Mouse (Mus musculus) myocyte (in vitro differentiated cells): ENCODE results near the gene Abca2.

ENCODE experiments used
- CEBPB ChIP-seq: IDR thresholded peaks from 2 replicates; pipeline ENCODE4 v1.6.1; 2011; ENCODE audit warnings: mild to moderate bottlenecking, moderate library complexity; ENCODE audit not compliant: poor library complexity, insufficient read depth, severe bottlenecking
- E2F4 ChIP-seq: IDR thresholded peaks from one replicate; pipeline ENCODE4 v1.6.1; 2011; ENCODE audit warnings: mild to moderate bottlenecking, control low read depth, moderate library complexity; ENCODE audit not compliant: insufficient read depth
- MAX ChIP-seq: IDR thresholded peaks from one replicate; pipeline ENCODE4 v1.6.1; 2011; ENCODE audit warnings: low read depth, mild to moderate bottlenecking, control low read depth
- MYOD1 ChIP-seq, 3 experiments: IDR thresholded peaks; one replicate each; pipeline ENCODE4 v1.6.1; 2011; ENCODE audit warnings: control low read depth in 2 of 3, low read depth in 2 of 3, mild to moderate bottlenecking in 2 of 3, moderate library complexity in 1 of 3; ENCODE audit not compliant: insufficient read length in 2 of 3, control insufficient read depth in 1 of 3
- MYOG ChIP-seq, 3 experiments: IDR thresholded peaks; one replicate each; pipeline ENCODE4 v1.6.1; 2011; ENCODE audit warnings: control low read depth in 2 of 3, low read depth in 2 of 3, mild to moderate bottlenecking in 2 of 3; ENCODE audit not compliant: insufficient read length in 2 of 3, control insufficient read depth in 1 of 3, insufficient read depth in 1 of 3
- POLR2A ChIP-seq: IDR thresholded peaks from one replicate; pipeline ENCODE4 v1.6.1; 2011; ENCODE audit warnings: low read depth, mild to moderate bottlenecking, control low read depth, moderate library complexity; ENCODE audit not compliant: insufficient read length
- POLR2AphosphoS2 ChIP-seq: IDR thresholded peaks from one replicate; pipeline ENCODE4 v1.6.1; 2011; ENCODE audit warnings: low read depth, control low read depth; ENCODE audit not compliant: insufficient read length
- REST ChIP-seq: IDR thresholded peaks from one replicate; pipeline ENCODE4 v1.6.1; 2011; ENCODE audit warnings: mild to moderate bottlenecking, control low read depth, moderate library complexity; ENCODE audit not compliant: insufficient read depth, insufficient read length
- TCF12 ChIP-seq: IDR thresholded peaks from one replicate; pipeline ENCODE4 v1.6.1; 2011; ENCODE audit warnings: mild to moderate bottlenecking, control low read depth; ENCODE audit not compliant: poor library complexity, insufficient read depth, severe bottlenecking
- USF1 ChIP-seq: IDR thresholded peaks from one replicate; pipeline ENCODE4 v1.6.1; 2011; ENCODE audit warnings: low read depth, mild to moderate bottlenecking, control low read depth, moderate library complexity

DNA sequence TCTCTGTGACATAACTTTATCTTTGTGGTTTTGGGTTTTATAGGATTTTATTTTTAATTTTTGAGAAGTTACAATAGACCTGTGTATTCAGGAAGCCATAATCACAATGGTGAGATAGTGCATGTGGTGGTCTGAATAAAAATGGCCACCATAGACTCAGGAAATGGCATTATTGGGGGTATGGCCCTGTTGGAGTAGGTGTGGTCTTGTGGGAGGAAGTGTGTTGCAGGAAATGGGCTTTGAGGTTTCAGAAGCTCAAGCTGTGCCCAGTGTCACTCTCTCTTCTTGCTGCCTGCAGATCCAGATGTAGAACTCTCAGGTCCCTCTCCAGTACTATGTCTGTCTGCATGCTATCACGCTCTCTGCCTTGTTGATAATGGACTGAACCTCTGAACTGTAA lies 52.0 kb downstream of the Abca2 start:
- TF ChIP-seq POLR2AphosphoS2 = no peak
- no peak for TF ChIP-seq MYOG (IDR thresholded peaks at IDR 0.05; ENCODE audit: control insufficient read depth in 1 of 3, insufficient read depth in 1 of 3, insufficient read length in 2 of 3, low read depth in 2 of 3)
- TF ChIP-seq POLR2A = no peak
- TF ChIP-seq E2F4 = no peak
- no peak for TF ChIP-seq USF1
- no peak for TF ChIP-seq TCF12
- TF ChIP-seq CEBPB = no peak
- no peak for TF ChIP-seq MYOD1 (IDR thresholded peaks at IDR 0.05; ENCODE audit: control insufficient read depth in 1 of 3, insufficient read length in 2 of 3, low read depth in 2 of 3)
- no peak for TF ChIP-seq MAX
- TF ChIP-seq REST = no peak
